Mouse (Mus musculus): ENCODE data around the gene Gpr176. TPM values are rescaled to one million over a fixed set of nuclear protein-coding genes. Genes with fewer than 3 reads are reported as not detected.

The Gpr176 gene
- polyA plus RNA-seq, 1 experiment from 2014 or later = 5.2 TPM

Small RNA genes within 50 kb of the gene (microRNA-seq; reads per million reads assigned to microRNA genes)
- not detected for gene Gm22800

Other genes starting within 250 kb of the Gpr176 start
- 3.3 TPM in 2 replicates for gene Fsip1, start 116.5 kb downstream of the Gpr176 start, polyA plus RNA-seq (2015; fragmentation: Nextera tagmentation; extraction: Ambion mirVana)
- gene Eif2ak4, start 15.2 kb upstream of the Gpr176 start, polyA plus RNA-seq (2015; fragmentation: Nextera tagmentation; extraction: Ambion mirVana) = 8.1 and 9.5 TPM in 2 replicates
- 332 and 333 TPM in 2 replicates for gene Srp14, start 106.3 kb upstream of the Gpr176 start, polyA plus RNA-seq (2015; fragmentation: Nextera tagmentation; extraction: Ambion mirVana)
- 1.3 and 1.8 TPM in 2 replicates for gene Bmf, start 176.3 kb upstream of the Gpr176 start, polyA plus RNA-seq (2015; fragmentation: Nextera tagmentation; extraction: Ambion mirVana)
- 42.9 and 46.0 TPM in 2 replicates for gene Bub1b, start 224.8 kb upstream of the Gpr176 start, polyA plus RNA-seq (2015; fragmentation: Nextera tagmentation; extraction: Ambion mirVana)

Data from forebrain, embryonic 15.5 days (tissue).